Mouse (Mus musculus) heart, postnatal 0 days (tissue): ENCODE measurements around the gene Hmga2. TPM values are rescaled to one million over a fixed set of nuclear protein-coding genes. Genes with fewer than 3 reads are reported as not detected.

Experiments used
- ATAC-seq: fragments of 200-750 bp; cut with Nextera tagmentation; 2 replicates; pipeline ENCODE4 v1.8.0; 2017; ENCODE audit warnings: low read depth, moderate number of reproducible peaks, moderate library complexity; ENCODE audit not compliant: insufficient read depth
- DNase-seq: peaks from one replicate; pipeline ENCODE4 v3.0.0-alpha.2; 2016; ENCODE audit warnings: low spot score
- H3K27ac ChIP-seq: fragments of 300-500 bp; sonication (generic); 2 replicates; pipeline ENCODE4 v1.5.1; 2014; ENCODE audit warnings: low read depth, mild to moderate bottlenecking
- H3K27me3 ChIP-seq: fragments of 300-500 bp; sonication (generic); 2 replicates; pipeline ENCODE4 v1.6.1; 2014; ENCODE audit warnings: low read length, mixed read lengths; ENCODE audit not compliant: control insufficient read depth, insufficient read depth
- H3K36me3 ChIP-seq: fragments of 300-500 bp; sonication (generic); replicated peaks from 2 replicates; pipeline ENCODE4 v1.6.1; 2014; ENCODE audit warnings: low read length, mixed read lengths; ENCODE audit not compliant: control insufficient read depth, insufficient read depth
- H3K4me1 ChIP-seq: fragments of 300-500 bp; sonication (generic); 2 replicates; pipeline ENCODE4 v1.6.1; 2014; ENCODE audit warnings: antibody characterized with exemption; ENCODE audit not compliant: control insufficient read depth, insufficient read depth
- H3K4me2 ChIP-seq: fragments of 300-500 bp; sonication (generic); 2 replicates; pipeline ENCODE4 v1.6.1; 2014; ENCODE audit warnings: low read depth, mild to moderate bottlenecking, low read length, moderate library complexity
- H3K4me3 ChIP-seq: fragments of 300-500 bp; sonication (generic); 2 replicates; pipeline ENCODE4 v1.5.1; 2014; ENCODE audit warnings: low read depth, low read length
- H3K9ac ChIP-seq: fragments of 300-500 bp; sonication (generic); replicated peaks from 2 replicates; pipeline ENCODE4 v1.6.1; 2014; ENCODE audit warnings: low read depth, low read length, mixed read lengths
- H3K9me3 ChIP-seq: fragments of 300-500 bp; sonication (generic); replicated peaks from 2 replicates; pipeline ENCODE4 v1.6.1; 2016; ENCODE audit warnings: low read length; ENCODE audit not compliant: control insufficient read depth
- CTCF ChIP-seq: IDR thresholded peaks from 2 replicates; pipeline ENCODE4 v1.5.1; 2016; ENCODE audit warnings: antibody characterized with exemption, control low read depth, low read depth
- EP300 ChIP-seq: IDR thresholded peaks from 2 replicates; pipeline ENCODE4 v1.6.1; 2016; ENCODE audit warnings: antibody characterized with exemption, low read depth
- WGBS: fragments of 180-500 bp; shearing (Covaris S2); extraction: QIAGEN DNeasy Blood & Tissue Kit; methylation state at CpG from one replicate; pipeline ENCODE4 v1.1.7; 2014; 5-methylcytosine and 5-hydroxymethylcytosine counted together
- polyA plus RNA-seq: library from polyadenylated mRNA; unstranded; fragments of >200 nt; fragmentation: Nextera tagmentation; extraction: Ambion mirVana; gene quantifications from 2 replicates; pipeline ENCODE4 v1.2.1, GENCODE M21; 2015
- total RNA-seq: library from RNA; depleted of rRNA; stranded (reverse); fragments of >200 nt; gene quantifications from 2 replicates; pipeline ENCODE4 v1.2.3, GENCODE M21; 2014; ENCODE audit warnings: low replicate concordance

Hmga2 gene
- total and polyA plus RNA-seq, 2 experiments from 2014 or later = 0.53 to 1.0 TPM

GRCm38 (mm10) chr10:120387105-120387504, 89.2 kb downstream of the Hmga2 start:
- DNase-seq (no peak), ATAC-seq (no peak)
- Histone ChIP-seq H3K4me3 (no peak overlapping the region), H3K36me3 (no peaks in the 10 kb centered on the region), H3K27ac (no peak overlapping the region), H3K9ac (no peak overlapping the region), H3K4me2 (no peak overlapping the region), H3K27me3 (no peaks in the 10 kb centered on the region), H3K4me1 (peaks cover 17% of the 10 kb centered on the region), H3K9me3 (no peaks in the 10 kb centered on the region)
- TF ChIP-seq EP300 = no peak
- TF ChIP-seq CTCF = no peak
- 91% methylated on average over 8 of the region's 8 CpGs for WGBS

- Histone ChIP-seq H3K4me1 (peaks cover 17% of the 10 kb centered on the region), H3K4me3 (no peak overlapping the region), H3K27ac (no peak overlapping the region), H3K4me2 (peak overlapping the region; percentile 19; the same call in 1 of the 2 replicates), H3K9me3 (no peaks in the 10 kb centered on the region), H3K36me3 (no peaks in the 10 kb centered on the region), H3K27me3 (no peaks in the 10 kb centered on the region), H3K9ac (no peak overlapping the region)
- 21% methylated on average over 10 of the region's 10 CpGs for WGBS
- peak; percentile 14 for DNase-seq
- peak; percentile 78 for ATAC-seq
- TF ChIP-seq CTCF (no peak), EP300 (no peak; the same call in 1 of the 2 replicates)
These were observed 91.3 kb downstream of the Hmga2 start for GRCm38 (mm10) chr10:120384797-120385600.

GRCm38 (mm10) chr10:120384040-120384439, 92.2 kb downstream of the Hmga2 start:
- H3K9ac ChIP-seq = no peak overlapping the region
- no peak overlapping the region for H3K4me3 ChIP-seq
- ATAC-seq (no peak), DNase-seq (peak; percentile 11)
- no peaks in the 10 kb centered on the region for H3K9me3 ChIP-seq
- no peaks in the 10 kb centered on the region for H3K36me3 ChIP-seq
- H3K27ac ChIP-seq = no peak overlapping the region
- TF ChIP-seq EP300 (no peak), CTCF (no peak)
- peaks cover 17% of the 10 kb centered on the region for H3K4me1 ChIP-seq
- WGBS = 53% methylated on average over 7 of the region's 7 CpGs
- H3K27me3 ChIP-seq = no peaks in the 10 kb centered on the region
- H3K4me2 ChIP-seq = no peak overlapping the region

- DNase-seq (no peak), ATAC-seq (no peak)
- H3K4me3 ChIP-seq = peak overlapping the region; percentile 19
- 22% methylated on average over 3 of the region's 3 CpGs for WGBS
- TF ChIP-seq CTCF (no peak), EP300 (no peak)
- no peak overlapping the region for H3K9ac ChIP-seq
- no peaks in the 10 kb centered on the region for H3K36me3 ChIP-seq
- H3K27me3 ChIP-seq = no peaks in the 10 kb centered on the region
- H3K4me1 ChIP-seq = peaks cover 9% of the 10 kb centered on the region; the same call in 1 of the 2 replicates
- no peaks in the 10 kb centered on the region for H3K9me3 ChIP-seq
- H3K27ac ChIP-seq = peak overlapping the region; percentile 26; the same call in 1 of the 2 replicates
- H3K4me2 ChIP-seq = peak overlapping the region; percentile 66
These were observed 98.5 kb downstream of the Hmga2 start for GRCm38 (mm10) chr10:120377795-120378194.

- H3K27ac ChIP-seq = peak overlapping the region; percentile 26; the same call in 1 of the 2 replicates
- H3K36me3 ChIP-seq = no peaks in the 10 kb centered on the region
- no peak overlapping the region for H3K9ac ChIP-seq
- H3K4me3 ChIP-seq = peak overlapping the region; percentile 19
- no peaks in the 10 kb centered on the region for H3K27me3 ChIP-seq
- DNase-seq = peak; percentile 78
- WGBS = 7% methylated on average over 19 of the region's 19 CpGs
- peak overlapping the region; percentile 66 for H3K4me2 ChIP-seq
- TF ChIP-seq CTCF = no peak
- no peak for TF ChIP-seq EP300
- no peaks in the 10 kb centered on the region for H3K9me3 ChIP-seq
- peaks cover 9% of the 10 kb centered on the region; the same call in 1 of the 2 replicates for H3K4me1 ChIP-seq
- peak; percentile 76 for ATAC-seq
These were observed 98.9 kb downstream of the Hmga2 start for GRCm38 (mm10) chr10:120377327-120377752.
